Mouse (Mus musculus): ENCODE data around the gene Nfkbil1. TPM values are rescaled to one million over a fixed set of nuclear protein-coding genes. Genes with fewer than 3 reads are reported as not detected.

Gene Nfkbil1
- total RNA-seq, 2 experiments from 2014 or later = 8.2 to 8.7 TPM

DNA sequence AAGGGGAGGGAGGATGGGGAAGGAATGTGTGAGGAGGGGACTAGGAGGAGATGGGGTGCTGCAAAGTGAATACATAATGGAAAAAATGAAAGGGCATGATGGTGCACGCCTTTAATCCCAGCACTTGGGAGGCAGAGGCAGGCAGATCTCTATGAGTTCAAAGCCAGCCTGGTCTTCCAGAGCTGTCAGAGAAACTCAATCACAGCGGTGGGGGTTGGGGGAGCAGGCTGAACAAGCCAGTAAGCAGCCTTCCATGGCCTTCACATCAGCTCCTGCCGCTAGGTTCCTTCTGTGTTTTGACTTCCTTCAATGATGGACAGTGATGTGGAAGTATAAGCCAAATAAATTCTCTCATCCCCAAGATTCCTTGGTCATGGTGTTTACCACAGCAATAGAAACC lies 19.7 kb upstream of the Nfkbil1 start:
- DNase-seq (ENCODE audit: low spot score) = no peak
- intact Hi-C loops (cut with DNase I) = loop anchor here (5.0 kb wide), 1 partner anchor 37 kb away; no protein-coding TSS in a partner anchor

DNA sequence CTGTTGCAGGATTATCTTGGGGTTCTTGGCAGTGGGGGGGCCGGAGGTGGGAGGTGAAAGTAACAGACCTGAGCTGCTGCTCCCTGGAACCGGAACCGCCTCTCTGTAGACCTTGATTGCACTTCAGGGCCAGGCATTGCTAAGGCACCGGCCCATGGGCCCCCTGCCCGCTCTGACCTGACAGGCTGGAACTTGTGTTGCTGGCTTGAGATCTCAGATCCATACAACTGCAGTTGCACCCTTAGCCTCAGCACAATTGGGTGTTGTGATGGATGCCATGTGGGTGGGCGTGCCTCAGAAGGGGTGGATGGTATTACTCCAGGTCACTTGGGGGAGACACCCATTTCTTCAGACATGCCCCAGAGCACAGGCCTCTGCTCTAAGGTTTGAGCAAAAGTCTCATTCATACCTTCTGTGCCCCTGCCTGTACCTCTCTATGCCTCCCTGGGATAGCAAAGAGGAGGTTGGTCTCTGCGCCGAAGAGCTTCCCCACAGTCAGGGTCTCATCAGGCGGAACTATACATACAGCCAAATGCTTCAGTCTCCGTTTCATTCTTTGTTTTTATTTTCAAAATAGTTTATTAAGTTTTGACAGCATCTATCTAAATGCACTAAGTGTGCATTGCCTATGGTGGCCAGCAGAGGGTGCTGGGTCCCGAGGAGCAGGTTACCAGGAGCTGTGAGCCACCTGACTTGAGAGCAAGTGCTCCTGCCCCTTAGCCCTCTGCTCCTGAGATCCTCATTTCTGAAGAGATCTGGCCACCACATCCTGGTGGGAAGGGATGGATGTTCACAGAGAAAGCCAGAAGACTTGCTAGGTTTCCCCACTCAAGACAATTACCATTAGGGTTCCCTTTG lies 18.9 kb upstream of the Nfkbil1 start:
- DNase-seq (ENCODE audit: low spot score) = no peak
- intact Hi-C loops (cut with DNase I) = loop anchor here (5.0 kb wide), 1 partner anchor 38 kb away; no protein-coding TSS in a partner anchor

DNA sequence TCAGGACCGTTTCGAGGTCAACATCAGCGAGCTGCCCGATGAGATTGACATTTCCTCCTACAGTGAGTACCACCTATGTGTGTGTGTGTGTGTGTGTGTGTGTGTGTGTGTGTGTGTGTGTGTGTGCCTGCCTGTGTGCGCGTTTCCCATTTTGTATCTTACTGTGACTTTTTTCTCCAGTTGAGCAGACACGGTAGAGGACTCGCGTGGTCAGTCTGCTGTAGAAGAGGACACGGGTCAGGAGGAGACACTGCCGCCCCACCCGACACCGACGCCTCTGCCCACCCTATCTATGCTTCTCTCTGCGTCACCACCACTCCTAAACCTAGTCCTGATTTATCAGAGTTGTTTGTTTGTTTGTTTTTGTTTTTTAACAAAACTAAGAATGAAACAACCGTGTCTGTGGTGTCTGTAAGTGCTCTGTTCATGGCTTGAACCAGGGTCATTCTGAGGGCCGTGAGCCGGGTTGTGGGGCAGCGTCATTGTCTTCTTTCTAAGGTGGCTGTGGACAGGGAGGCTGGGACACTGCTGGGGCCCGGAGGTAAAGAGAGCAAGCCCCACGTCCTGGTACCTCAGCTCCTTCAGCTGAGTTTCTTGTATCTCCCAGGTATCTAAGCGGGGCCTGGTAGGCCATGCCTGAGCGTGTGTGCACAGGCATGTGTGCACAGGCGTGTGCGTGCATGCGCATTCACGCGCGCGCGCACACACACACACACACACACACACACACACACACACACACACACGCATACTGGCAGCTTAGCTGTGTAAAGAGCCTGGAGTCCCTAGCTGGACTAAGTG lies 17.9 kb upstream of the Nfkbil1 start:
- intact Hi-C loops (cut with DNase I) = no loop called here
- no peak for DNase-seq (ENCODE audit: low spot score)

DNA sequence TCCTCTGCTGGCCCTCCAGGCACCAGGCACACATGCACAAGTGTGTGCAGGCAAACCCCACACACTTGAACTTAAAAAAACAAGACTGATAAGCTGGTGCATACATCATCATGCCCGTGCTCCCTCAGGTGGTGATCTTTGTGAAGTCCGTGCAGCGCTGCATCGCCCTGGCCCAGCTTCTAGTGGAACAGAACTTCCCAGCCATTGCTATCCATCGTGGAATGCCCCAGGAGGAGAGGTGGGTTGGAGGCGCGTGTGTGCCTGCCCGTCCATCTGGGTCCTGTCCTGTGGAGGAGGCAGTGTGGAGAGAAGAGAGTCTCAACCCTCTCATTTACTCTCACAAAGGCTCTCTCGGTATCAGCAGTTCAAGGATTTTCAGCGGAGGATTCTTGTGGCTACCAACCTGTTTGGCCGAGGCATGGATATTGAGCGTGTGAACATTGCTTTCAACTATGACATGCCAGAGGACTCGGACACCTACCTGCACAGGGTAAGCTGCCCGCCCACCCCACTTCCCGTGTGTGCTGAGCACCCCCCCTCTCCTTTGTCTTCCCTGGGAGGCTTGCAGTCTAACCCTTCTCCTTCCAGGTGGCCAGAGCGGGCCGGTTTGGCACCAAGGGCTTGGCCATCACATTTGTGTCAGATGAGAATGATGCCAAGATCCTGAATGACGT lies 17.2 kb upstream of the Nfkbil1 start:
- DNase-seq (ENCODE audit: low spot score) = no peak
- intact Hi-C loops (cut with DNase I) = no loop called here

DNA sequence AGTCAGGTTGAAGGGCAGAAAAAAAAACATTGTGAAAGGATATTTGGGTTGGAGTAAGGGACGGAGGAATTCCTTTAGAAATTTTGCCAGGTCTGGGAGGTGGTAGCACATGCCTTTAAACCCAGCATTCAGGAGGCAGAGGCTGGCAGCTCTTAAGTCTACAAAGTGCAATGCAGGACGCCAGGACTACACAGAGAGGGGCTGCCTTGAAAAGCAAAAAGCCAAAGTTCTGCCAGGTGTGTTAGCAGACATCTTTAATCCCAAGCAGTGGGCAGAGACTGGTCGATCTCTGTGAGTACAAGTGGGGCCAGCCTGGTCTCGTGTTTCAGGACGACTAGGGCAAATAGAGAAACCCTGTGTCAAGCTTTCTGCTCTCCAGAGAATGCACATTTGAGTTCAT lies 16.4 kb upstream of the Nfkbil1 start:
- no peak for DNase-seq (ENCODE audit: low spot score)
- intact Hi-C loops (cut with DNase I) = no loop called here

DNA sequence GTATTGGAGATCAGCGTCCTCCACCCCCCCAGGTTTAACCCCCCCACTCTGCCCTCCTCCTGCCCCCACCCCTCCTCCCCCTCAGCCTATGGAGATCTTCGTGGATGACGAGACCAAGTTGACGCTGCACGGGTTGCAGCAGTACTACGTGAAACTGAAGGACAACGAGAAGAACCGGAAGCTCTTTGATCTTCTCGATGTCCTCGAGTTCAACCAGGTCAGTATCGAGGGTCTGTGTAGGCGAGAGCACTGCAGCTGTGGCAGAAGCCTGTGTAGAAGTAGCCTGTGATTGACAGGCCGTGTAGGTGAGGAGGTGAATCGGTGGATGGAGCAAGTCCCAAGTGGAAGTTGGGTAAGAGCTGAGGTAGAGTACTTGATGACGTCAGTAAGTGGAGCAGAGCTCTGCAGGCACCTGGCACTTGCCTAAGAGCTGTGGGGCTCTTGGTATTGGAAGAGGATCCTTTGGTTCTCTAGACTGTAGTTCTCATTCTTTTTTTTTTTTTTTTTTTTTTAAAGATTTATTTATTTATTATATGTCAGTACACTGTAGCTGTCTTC lies 15.6 kb upstream of the Nfkbil1 start:
- no peak for DNase-seq (ENCODE audit: low spot score)
- intact Hi-C loops (cut with DNase I) = no loop called here

DNA sequence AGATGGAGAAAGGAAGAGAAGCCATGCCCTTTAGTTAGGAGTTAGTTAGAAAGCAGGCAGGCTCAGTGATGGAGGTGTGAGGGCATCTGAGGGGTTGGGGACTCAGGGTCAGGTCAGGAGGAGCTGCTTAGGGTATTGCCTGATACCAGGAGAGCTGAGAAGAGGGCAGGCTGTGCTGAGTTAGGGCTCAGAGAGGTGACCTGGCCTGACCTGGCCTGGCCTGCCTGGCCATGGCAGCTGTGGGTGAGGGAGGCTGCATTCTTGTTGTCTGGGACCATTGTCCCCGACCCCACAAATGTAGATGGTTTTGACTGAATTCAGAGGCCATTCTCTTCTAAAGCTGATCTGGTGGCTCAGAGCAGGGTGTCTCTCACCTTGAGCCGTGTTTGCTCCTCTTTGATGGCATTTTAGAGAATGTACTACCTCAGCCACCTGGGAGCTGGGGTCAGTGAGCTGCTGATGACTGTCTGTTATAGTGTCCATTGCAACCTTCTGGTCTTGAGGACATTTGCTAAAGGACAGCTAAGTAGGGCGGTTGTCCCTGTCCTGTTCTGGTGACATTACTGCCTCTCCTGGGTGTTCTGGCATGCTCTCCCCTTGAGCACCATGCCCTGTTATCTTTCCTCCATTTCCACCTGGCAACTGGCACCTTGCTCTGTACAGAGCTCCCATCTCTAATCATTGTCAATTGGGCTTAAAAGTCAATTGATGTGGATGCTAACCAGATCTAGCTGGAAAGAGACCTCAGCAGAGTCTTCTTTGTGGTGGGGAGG lies 14.9 kb upstream of the Nfkbil1 start:
- no peak for DNase-seq (ENCODE audit: low spot score)
- intact Hi-C loops (cut with DNase I) = no loop called here

DNA sequence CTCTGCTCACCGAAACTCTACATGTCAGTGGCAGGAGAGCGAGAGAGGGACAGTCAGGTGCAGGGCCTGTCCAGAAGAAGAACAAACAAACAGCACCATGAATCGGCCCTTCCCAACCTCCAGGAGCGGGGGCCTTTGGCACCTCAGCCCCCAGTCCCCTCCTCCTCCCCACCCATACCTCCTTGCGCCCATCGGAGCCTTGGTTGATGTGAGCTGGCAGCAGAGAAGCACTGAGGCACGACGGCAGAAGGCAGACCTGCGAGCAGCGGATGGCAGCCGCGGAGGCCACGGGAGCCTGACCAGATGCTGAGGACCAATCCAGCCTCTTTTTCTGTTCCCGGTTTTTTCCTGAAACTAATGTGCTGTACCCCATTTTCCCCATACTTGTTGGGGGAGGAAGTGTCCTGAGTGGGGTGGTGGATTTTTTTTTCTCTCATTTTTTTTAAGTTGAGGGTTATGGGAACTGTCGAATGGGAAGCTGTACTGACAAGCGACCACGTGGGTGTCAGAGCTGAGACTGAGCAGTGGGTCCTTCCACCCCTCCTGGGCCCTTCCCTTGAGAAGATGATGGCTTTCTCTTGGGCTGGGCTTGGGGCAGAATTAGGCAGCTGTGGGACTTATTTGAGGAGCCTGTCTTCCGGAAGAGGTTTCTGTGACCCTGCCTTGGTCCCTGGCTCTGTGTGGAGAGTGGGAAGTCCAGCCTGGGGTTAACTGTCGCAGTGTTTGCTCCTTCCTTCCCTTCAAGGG lies 14.0 kb upstream of the Nfkbil1 start:
- no peak for DNase-seq (ENCODE audit: low spot score)
- intact Hi-C loops (cut with DNase I) = no loop called here

DNA sequence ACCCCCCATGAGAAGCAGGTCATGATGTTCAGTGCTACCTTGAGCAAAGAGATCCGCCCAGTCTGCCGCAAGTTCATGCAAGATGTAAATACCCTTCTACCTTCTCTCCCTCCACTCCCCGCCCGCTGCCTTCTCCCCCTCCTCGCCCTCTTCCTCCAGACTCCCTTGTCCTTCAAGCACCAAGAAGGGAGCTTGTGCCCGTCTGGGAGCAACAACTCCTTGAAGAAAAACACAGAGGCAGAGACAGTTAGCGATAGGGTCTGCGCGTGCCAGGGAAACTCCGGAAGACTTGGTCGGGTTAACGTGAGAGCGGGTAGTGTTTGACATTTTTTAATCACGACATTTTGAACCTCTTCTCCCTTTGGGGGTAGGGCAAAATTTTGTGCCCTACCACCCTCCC lies 13.4 kb upstream of the Nfkbil1 start:
- no peak for DNase-seq (ENCODE audit: low spot score)
- intact Hi-C loops (cut with DNase I) = no loop called here

DNA sequence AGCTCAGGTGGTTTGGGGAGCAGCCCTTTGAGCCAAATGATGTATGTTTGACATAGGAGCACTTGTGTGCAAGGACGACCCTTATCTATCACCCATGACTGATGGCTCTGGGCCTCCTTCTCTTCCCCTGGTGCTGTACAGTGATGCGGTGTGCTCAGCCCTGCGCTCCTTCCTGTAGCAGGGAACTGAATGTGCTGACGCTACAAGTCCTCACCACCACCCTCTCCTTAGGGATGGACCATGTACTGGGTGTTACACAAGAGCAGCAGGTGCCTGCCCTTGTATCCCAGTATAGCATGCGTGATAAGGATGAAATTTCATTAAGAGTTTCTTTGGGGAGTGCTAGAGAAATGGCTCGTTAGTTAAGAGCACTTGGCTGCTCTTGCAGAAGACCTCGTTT lies 11.6 kb upstream of the Nfkbil1 start:
- intact Hi-C loops (cut with DNase I) = loop anchor here (2.0 kb wide), 1 partner anchor 60 kb away; no protein-coding TSS in a partner anchor

DNA sequence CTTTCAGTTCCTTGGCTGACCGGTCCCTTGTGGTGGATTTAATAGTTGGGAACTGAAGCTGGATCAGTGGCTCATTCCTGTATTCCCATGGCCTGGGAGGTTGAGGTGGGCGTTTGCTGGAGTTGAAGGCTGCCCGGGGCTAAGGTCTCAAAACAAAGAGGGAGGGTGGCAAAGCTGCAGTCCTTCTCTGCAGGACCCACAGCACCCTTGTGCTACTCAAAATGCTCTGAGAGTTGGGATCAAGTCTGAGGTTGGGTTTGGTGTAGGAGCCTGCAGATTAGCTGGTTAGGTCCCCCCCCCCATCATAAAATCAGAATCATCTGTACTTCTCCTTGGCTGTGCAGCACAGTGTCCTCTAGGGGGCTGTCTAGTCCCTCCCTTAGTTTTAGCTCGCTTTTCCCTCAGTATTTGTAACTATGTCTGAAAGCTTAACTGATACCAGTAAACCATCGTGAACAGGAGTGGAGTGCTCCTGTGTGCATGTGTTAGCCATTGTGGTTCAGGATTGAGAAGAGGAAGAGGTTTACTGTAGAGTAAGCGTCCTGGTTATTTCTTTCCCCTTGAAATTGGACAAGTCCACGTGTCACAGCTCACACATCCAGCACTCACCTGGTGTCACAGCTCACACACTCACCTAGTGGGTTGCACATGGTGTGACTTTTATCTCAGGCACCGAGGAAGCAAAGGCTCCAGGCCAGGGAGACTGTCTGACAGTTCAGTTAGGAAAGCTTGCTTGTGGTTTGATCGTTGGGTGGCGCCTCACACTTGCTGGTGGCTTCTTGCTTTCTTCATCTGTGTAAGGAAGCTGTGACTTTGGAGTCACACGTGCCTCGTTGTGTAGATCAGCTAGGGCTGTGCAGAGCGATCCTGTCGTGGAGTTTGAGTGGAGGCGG lies 10.4 kb upstream of the Nfkbil1 start:
- intact Hi-C loops (cut with DNase I) = loop anchor here (2.0 kb wide), 1 partner anchor 61 kb away; no protein-coding TSS in a partner anchor
- DNase-seq (ENCODE audit: low spot score) = no peak

More for the DNA sequence above, 11.6 kb upstream of the Nfkbil1 start:
- DNase-seq (ENCODE audit: low spot score) = no peak

DNA sequence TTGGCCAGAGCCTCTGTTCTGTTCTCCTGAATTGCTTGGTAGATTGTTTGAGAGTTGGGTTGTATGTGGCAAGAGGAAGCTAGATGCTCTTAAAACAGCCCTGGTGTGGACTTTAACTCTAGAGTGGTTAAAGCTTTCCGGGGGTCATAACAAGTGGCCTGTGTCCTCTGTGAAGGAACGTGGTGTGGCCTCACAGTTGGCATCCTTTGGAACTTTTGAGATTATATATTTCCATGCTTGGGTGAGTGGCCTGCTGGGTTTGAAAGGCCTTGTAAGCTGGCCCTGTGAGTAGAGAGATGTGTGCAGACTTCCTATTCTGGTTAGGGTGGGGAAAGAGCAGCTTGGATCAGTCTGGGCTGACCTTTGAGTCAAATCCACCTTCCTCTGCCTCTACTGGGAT lies 9.4 kb upstream of the Nfkbil1 start:
- intact Hi-C loops (cut with DNase I) = no loop called here

DNA sequence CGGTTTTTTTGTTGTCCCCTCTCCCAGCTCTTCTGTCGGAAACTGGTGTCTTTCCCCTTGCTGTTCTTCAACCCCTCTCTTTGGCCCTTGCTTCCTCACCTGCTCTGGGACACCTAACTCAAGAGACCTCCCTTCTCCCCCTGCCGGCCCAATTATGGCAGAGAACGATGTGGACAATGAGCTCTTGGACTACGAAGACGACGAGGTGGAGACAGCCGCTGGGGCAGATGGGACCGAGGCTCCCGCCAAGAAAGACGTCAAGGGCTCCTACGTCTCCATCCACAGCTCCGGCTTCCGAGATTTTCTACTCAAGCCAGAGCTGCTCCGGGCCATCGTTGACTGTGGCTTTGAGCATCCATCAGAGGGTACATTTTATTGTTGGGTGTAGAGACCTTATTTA lies 7.5 kb upstream of the Nfkbil1 start:
- no peak for DNase-seq (ENCODE audit: low spot score)
- intact Hi-C loops (cut with DNase I) = no loop called here

More for the DNA sequence above, 9.4 kb upstream of the Nfkbil1 start:
- DNase-seq (ENCODE audit: low spot score) = no peak

DNA sequence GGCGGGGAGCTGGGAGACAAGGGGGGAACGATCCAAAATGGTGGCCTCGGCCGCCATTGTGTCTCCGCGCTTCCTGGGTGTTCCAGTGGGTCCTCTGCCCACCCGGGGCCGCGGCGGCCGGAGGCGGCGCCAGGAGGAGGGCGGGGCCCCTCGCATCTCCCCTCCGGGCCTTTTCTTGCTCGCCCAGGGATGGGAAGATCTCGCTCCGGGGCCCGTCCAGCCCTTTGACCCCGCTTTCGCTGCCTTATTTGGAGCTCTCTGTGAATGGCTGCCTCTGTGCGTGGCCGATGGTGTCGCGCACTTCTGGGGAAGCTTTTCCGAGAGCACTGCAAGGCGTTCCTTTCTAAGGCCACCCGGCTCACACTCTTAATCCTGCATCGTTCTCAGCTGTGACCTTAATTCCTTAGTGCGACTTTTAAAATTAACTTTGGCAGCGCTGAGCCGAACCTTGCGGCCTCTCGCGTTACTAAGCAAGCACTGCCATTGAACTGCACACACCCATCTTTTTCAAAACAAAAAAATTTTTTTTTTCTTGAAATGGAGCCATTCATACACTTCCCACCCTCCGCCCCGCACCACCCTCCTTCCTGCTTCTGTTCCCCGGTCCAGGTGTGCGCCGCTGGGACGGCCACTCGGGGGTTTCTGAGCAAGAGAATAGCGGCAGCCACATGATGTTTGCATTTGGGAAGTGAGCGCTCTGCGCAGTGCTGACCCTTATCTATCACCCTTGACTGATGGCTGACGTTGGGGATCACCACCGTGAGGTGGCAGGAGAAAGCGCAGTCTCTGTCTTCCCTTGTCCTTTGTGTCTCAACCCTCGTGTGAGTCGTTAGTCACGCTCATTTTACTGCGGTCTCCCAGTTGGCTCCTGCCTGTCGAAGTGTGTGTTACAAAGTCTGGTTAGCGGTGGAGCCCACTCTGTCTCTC lies 6.7 kb upstream of the Nfkbil1 start:
- DNase-seq (ENCODE audit: low spot score) = no peak
- intact Hi-C loops (cut with DNase I) = no loop called here

DNA sequence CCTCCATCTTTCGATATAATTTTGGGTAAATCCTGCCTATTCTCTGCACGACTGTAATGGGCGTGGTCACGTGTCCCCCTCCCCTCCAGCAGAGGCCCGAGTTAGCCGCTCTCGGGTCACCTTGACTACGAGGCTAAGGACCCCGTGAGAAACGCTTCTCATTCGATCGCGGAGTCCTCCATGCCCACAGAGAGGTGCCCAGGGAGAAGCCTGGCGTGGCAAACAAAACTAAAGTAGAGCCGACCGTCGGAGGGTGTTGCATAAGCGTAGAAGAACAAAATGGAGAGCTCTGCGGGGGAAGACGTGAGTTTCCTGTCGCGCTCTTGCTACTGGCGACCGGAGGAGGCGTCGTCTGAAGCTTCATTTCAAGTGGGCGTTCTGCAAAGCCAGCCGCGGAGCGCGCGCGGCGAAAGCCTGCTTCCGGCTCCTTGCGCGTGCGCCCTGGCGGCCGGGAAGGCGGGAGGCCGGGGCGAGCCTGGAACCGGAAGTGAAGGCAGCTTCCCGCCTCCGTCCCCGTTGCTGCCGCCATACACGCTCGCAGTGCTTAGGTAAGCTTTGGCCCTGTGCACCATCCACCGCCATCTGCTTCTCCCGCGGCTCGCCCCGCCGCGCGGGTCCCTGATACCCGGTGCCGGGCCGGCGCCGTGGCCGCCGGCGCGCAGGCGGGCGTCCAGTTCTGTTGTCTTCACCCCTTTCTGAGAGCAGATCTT lies 5.9 kb upstream of the Nfkbil1 start, which contains the start of gene Ddx39b:
Gene Ddx39b, plus strand, starts transcription at position 442 of the 710 bp plus-strand sequence.
- DNase-seq (ENCODE audit: low spot score) = peak; percentile 94
- intact Hi-C loops (cut with DNase I) = no loop called here
